Mouse (Mus musculus): Measurements from ENCODE around the gene Gabra2. TPM values are rescaled to one million over a fixed set of nuclear protein-coding genes. Genes with fewer than 3 reads are reported as not detected.

The Gabra2 gene
- total RNA-seq (2012; rRNA removed) (not detected in 2 replicates), polyA plus RNA-seq (2012; ENCODE audit: insufficient read depth in 1 of 2, insufficient read length in 2 of 2, low read depth in 1 of 2, low replicate concordance in 2 of 2, missing spikeins in 1 of 2) (not detected)

GRCm38 (mm10) chr5:71095725-71096607 lies at the start of gene Gabra2:
Gabra2 (minus strand) TSS chr5:71095849.
- Histone ChIP-seq H3K4me1 (ENCODE audit: control insufficient read depth in 1 of 2, insufficient read depth in 2 of 2, low read length in 2 of 2) (no peaks in the 10 kb centered on the region), H3K9me3 (replicated peaks; ENCODE audit: insufficient read depth, low read length) (no peaks in the 10 kb centered on the region), H3K4me3 (ENCODE audit: control insufficient read depth in 1 of 2, insufficient read depth in 1 of 2, low read depth in 2 of 2, low read length in 2 of 2) (no peak within 1 kb of the TSS), H3K9ac (ENCODE audit: control insufficient read depth, low read depth, low read length, poor library complexity, severe bottlenecking) (no peak within 1 kb of the TSS), H3K27me3 (ENCODE audit: control insufficient read depth in 1 of 2, insufficient read depth in 2 of 2, low read length in 2 of 2) (no peaks in the 10 kb centered on the region), H3K79me2 (ENCODE audit: control insufficient read depth, insufficient read depth, low read length, poor library complexity) (no peaks in the 10 kb centered on the region), H3K27ac (ENCODE audit: control insufficient read depth, low read depth, low read length) (no peak within 1 kb of the TSS), H3K36me3 (ENCODE audit: control insufficient read depth in 1 of 2, insufficient read depth in 2 of 2, low read length in 2 of 2) (no peaks in the 10 kb centered on the region)
- no peak for TF ChIP-seq EP300 (IDR thresholded peaks at IDR 0.05; ENCODE audit: low read depth in 1 of 2, low read length in 2 of 2)
- no peak for TF ChIP-seq MYC (IDR thresholded peaks at IDR 0.05; ENCODE audit: low read depth, low read length)
- TF ChIP-seq SIN3A (IDR thresholded peaks at IDR 0.05; ENCODE audit: low read length) = no peak
- TF ChIP-seq KAT2A (conservative IDR thresholded peaks at IDR 0.05; ENCODE audit: low read depth, low read length) = no peak
- TF ChIP-seq UBTF (IDR thresholded peaks at IDR 0.05; ENCODE audit: borderline replicate concordance, insufficient read depth, low read depth, low read length) = no peak
- no peak for TF ChIP-seq TCF12 (IDR thresholded peaks at IDR 0.05; ENCODE audit: low read depth, low read length)
- TF ChIP-seq ETS1 (IDR thresholded peaks at IDR 0.05; ENCODE audit: low read depth, low read length) = no peak
- no peak for TF ChIP-seq MAZ (IDR thresholded peaks at IDR 0.05; ENCODE audit: low read depth, low read length)
- TF ChIP-seq NRF1 (IDR thresholded peaks at IDR 0.05; ENCODE audit: insufficient read depth, low read depth, low read length, poor library complexity, severe bottlenecking) = no peak
- TF ChIP-seq USF2 (IDR thresholded peaks at IDR 0.05; ENCODE audit: borderline replicate concordance in 1 of 2, insufficient read depth in 1 of 2, low read depth in 1 of 2, low read length in 2 of 2) = no peak
- DNase-seq (ENCODE audit: low read depth, low spot score) = no peak

- Histone ChIP-seq H3K36me3 (ENCODE audit: control insufficient read depth in 1 of 2, insufficient read depth in 2 of 2, low read length in 2 of 2) (no peaks in the 10 kb centered on the region), H3K4me3 (ENCODE audit: control insufficient read depth in 1 of 2, insufficient read depth in 1 of 2, low read depth in 2 of 2, low read length in 2 of 2) (no peak overlapping the region), H3K79me2 (ENCODE audit: control insufficient read depth, insufficient read depth, low read length, poor library complexity) (no peaks in the 10 kb centered on the region), H3K9me3 (replicated peaks; ENCODE audit: insufficient read depth, low read length) (no peaks in the 10 kb centered on the region), H3K27me3 (ENCODE audit: control insufficient read depth in 1 of 2, insufficient read depth in 2 of 2, low read length in 2 of 2) (no peaks in the 10 kb centered on the region), H3K27ac (ENCODE audit: control insufficient read depth, low read depth, low read length) (no peak overlapping the region), H3K9ac (ENCODE audit: control insufficient read depth, low read depth, low read length, poor library complexity, severe bottlenecking) (no peak overlapping the region), H3K4me1 (ENCODE audit: control insufficient read depth in 1 of 2, insufficient read depth in 2 of 2, low read length in 2 of 2) (no peaks in the 10 kb centered on the region)
- no peak for DNase-seq (ENCODE audit: low read depth, low spot score)
- TF ChIP-seq ETS1 (IDR thresholded peaks at IDR 0.05; ENCODE audit: low read depth, low read length) (no peak), GATA1 (IDR thresholded peaks at IDR 0.05; ENCODE audit: low read depth, low read length) (no peak), USF2 (IDR thresholded peaks at IDR 0.05; ENCODE audit: borderline replicate concordance in 1 of 2, insufficient read depth in 1 of 2, low read depth in 1 of 2, low read length in 2 of 2) (no peak), MAFK (IDR thresholded peaks at IDR 0.05; ENCODE audit: borderline replicate concordance, low read depth, low read length) (no peak), ZNF384 (IDR thresholded peaks at IDR 0.05; ENCODE audit: low read depth, low read length) (no peak), POLR2A (IDR thresholded peaks at IDR 0.05; ENCODE audit: control insufficient read depth in 1 of 2, insufficient read depth in 1 of 2, low read depth in 1 of 2, low read length in 2 of 2, poor library complexity in 1 of 2) (no peak), ZKSCAN1 (IDR thresholded peaks at IDR 0.05; ENCODE audit: low read depth, low read length) (no peak), TAL1 (IDR thresholded peaks at IDR 0.05; ENCODE audit: low read length) (no peak)
These were observed 41.0 kb upstream of the Gabra2 start for GRCm38 (mm10) chr5:71136691-71137090.

Measured in MEL (cell line).